Mouse (Mus musculus) ES-E14 (cell line): ENCODE results near the gene Batf.

Experiments used
- CHD2 ChIP-seq: IDR thresholded peaks from 2 replicates; pipeline ENCODE4 v1.6.1; 2014; ENCODE audit warnings: mild to moderate bottlenecking, low read depth, low read length, inconsistent platforms
- HCFC1 ChIP-seq: IDR thresholded peaks from 2 replicates; pipeline ENCODE4 v1.6.1; 2012; ENCODE audit warnings: low read length, inconsistent platforms, borderline replicate concordance; ENCODE audit not compliant: insufficient read depth
- MAFK ChIP-seq: IDR thresholded peaks from 2 replicates; pipeline ENCODE4 v1.6.1; 2014; ENCODE audit warnings: mild to moderate bottlenecking, low read depth, low read length, inconsistent platforms; ENCODE audit not compliant: insufficient read depth

DNA sequence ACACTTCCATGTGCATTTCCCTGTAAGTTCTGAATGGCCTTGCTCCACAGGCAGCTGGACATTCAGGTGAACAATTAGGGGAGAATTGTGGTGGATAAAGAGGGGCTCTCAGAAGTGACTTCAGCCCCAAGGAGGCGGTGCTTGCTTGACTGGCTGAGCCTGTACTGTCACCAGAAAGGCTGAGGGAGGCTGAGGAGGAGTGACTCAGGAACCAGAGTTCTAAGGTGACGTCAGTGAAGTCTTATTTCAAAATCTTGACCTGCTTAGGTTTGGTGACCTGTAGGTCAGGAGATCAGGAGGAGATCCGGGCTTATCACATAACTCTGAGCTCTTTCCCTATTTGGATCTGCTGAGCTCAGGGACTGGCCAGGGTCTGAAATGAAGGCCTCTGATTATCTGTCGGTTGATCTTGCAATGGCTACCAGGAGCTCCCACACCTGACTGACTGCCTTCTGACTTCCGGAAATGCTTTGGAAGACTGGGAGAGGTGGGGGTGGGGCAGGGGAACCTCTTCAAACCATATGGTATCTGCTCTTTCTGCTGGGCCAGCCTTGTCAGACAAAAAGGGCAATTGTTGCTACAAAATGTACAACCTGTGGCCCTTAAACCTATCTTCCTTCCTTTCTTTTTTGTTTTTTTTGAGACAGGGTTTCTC, 68.3 kb downstream of the Batf start:
- TF ChIP-seq HCFC1: no peak
- no peak for TF ChIP-seq MAFK
- TF ChIP-seq CHD2: no peak
